Mouse (Mus musculus) testis, adult 2 months (tissue): ENCODE measurements around the gene Fam120a. TPM values are rescaled to one million over a fixed set of nuclear protein-coding genes. Genes with fewer than 3 reads are reported as not detected.
A peak's percentile ranks its signal among the peaks of the same experiment; 100 is the strongest.

Source experiments
- H3K27ac ChIP-seq: fragments of 200-500 bp; 2 replicates; pipeline ENCODE4 v1.5.1; 2012; ENCODE audit warnings: low read depth, low read length; ENCODE audit not compliant: control insufficient read depth, insufficient read depth
- H3K27me3 ChIP-seq: fragments of 200-500 bp; 2 replicates; pipeline ENCODE4 v1.6.1; 2012; ENCODE audit warnings: mild to moderate bottlenecking, low read length, moderate library complexity; ENCODE audit not compliant: control insufficient read depth, insufficient read depth
- H3K36me3 ChIP-seq: fragments of 200-500 bp; 2 replicates; pipeline ENCODE4 v1.6.1; 2012; ENCODE audit warnings: mild to moderate bottlenecking, low read length; ENCODE audit not compliant: control insufficient read depth, insufficient read depth
- H3K4me1 ChIP-seq: fragments of 200-500 bp; 2 replicates; pipeline ENCODE4 v1.6.1; 2012; ENCODE audit warnings: low read length; ENCODE audit not compliant: control insufficient read depth, insufficient read depth
- H3K4me3 ChIP-seq: fragments of 200-500 bp; 2 replicates; pipeline ENCODE4 v1.5.1; 2012; ENCODE audit warnings: low read depth, mild to moderate bottlenecking, low read length, moderate library complexity, mixed read lengths; ENCODE audit not compliant: control insufficient read depth
- CTCF ChIP-seq: fragments of 200-500 bp; IDR thresholded peaks from 2 replicates; pipeline ENCODE4 v1.5.1; 2012; ENCODE audit warnings: low read depth, mild to moderate bottlenecking, inconsistent platforms, low read length, moderate library complexity; ENCODE audit not compliant: control insufficient read depth, insufficient read depth, insufficient replicate concordance
- POLR2A ChIP-seq: fragments of 200-500 bp; IDR thresholded peaks from 2 replicates; pipeline ENCODE4 v1.6.1; 2012; ENCODE audit warnings: low read depth, mild to moderate bottlenecking, inconsistent platforms, low read length, moderate library complexity; ENCODE audit not compliant: control insufficient read depth
- polyA plus RNA-seq: library from polyadenylated mRNA; depleted of rRNA; stranded (reverse); fragments of >200 nt; gene quantifications from 2 replicates; pipeline ENCODE4 v1.2.3, GENCODE M21; 2012

Fam120a gene
- polyA plus RNA-seq, 1 experiment, result 10.8 TPM

GRCm38 (mm10) chr13:48974699-48975098, 6.9 kb upstream of the Fam120a start:
- H3K27me3 ChIP-seq, result no peaks in the 10 kb centered on the region
- no peaks in the 10 kb centered on the region for H3K36me3 ChIP-seq
- H3K4me3 ChIP-seq, result no peak overlapping the region
- no peak overlapping the region for H3K27ac ChIP-seq
- TF ChIP-seq POLR2A (no peak), CTCF (no peak)
- H3K4me1 ChIP-seq, result no peaks in the 10 kb centered on the region; the same call in 1 of the 2 replicates

GRCm38 (mm10) chr13:48974266-48974665, 6.4 kb upstream of the Fam120a start:
- no peaks in the 10 kb centered on the region for H3K27me3 ChIP-seq
- no peak overlapping the region for H3K27ac ChIP-seq
- H3K4me1 ChIP-seq, result no peaks in the 10 kb centered on the region; the same call in 1 of the 2 replicates
- H3K4me3 ChIP-seq, result no peak overlapping the region
- TF ChIP-seq CTCF (no peak), POLR2A (no peak)
- H3K36me3 ChIP-seq, result no peaks in the 10 kb centered on the region

- H3K36me3 ChIP-seq, result no peaks in the 10 kb centered on the region
- no peak overlapping the region for H3K4me3 ChIP-seq
- TF ChIP-seq CTCF, result no peak
- TF ChIP-seq POLR2A, result no peak
- H3K27me3 ChIP-seq, result no peaks in the 10 kb centered on the region
- H3K27ac ChIP-seq, result no peak overlapping the region; the same call in 1 of the 2 replicates
- H3K4me1 ChIP-seq, result no peaks in the 10 kb centered on the region; the same call in 1 of the 2 replicates
Observed at GRCm38 (mm10) chr13:48973231-48973630, 5.4 kb upstream of the Fam120a start.

- Histone ChIP-seq H3K27me3 (no peaks in the 10 kb centered on the region), H3K4me3 (no peak overlapping the region), H3K4me1 (peaks cover 11% of the 10 kb centered on the region), H3K27ac (peak overlapping the region; percentile 7), H3K36me3 (no peaks in the 10 kb centered on the region)
- no peak for TF ChIP-seq CTCF
- TF ChIP-seq POLR2A, result no peak
Observed at GRCm38 (mm10) chr13:48971033-48971432, 3.2 kb upstream of the Fam120a start.

DNA sequence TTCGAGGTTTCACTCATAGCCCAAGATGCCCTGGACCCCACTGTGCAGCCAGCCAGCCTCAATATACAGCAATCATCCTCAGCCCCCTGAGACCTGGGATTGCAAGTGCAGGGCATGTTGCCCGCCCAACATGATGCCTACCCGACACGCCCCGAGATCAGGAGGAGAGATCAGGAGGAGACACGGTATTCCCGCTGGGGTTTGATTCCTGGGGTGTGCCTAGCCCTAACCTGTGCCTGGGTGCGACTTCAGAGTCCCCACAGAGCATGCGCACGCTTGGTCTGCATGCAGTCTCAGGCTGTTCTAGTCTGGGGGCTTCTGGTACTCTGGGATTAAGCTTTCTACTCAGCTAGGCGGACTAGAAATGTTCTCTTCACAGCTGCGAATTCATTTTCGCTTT, 2.7 kb upstream of the Fam120a start:
- H3K27me3 ChIP-seq, result no peaks in the 10 kb centered on the region
- H3K4me1 ChIP-seq, result peaks cover 11% of the 10 kb centered on the region
- H3K4me3 ChIP-seq, result no peak overlapping the region
- H3K27ac ChIP-seq, result 0 out of 2 replicates have a peak overlapping the region, but pooled peaks have one; percentile 17
- no peak for TF ChIP-seq POLR2A
- TF ChIP-seq CTCF, result no peak
- H3K36me3 ChIP-seq, result no peaks in the 10 kb centered on the region

- no peaks in the 10 kb centered on the region for H3K36me3 ChIP-seq
- TF ChIP-seq POLR2A, result no peak
- TF ChIP-seq CTCF, result no peak
- H3K4me3 ChIP-seq, result peak overlapping the region; percentile 92
- no peaks in the 10 kb centered on the region for H3K27me3 ChIP-seq
- H3K27ac ChIP-seq, result peak overlapping the region; percentile 93
- peaks cover 11% of the 10 kb centered on the region for H3K4me1 ChIP-seq
Observed at GRCm38 (mm10) chr13:48968750-48969088, 902 bp upstream of the Fam120a start.

GRCm38 (mm10) chr13:48966851-48967821, 681 bp downstream of the Fam120a start:
- Histone ChIP-seq H3K4me1 (peaks cover 11% of the 10 kb centered on the region), H3K27ac (peak overlapping the region; percentile 84), H3K36me3 (no peaks in the 10 kb centered on the region), H3K27me3 (no peaks in the 10 kb centered on the region), H3K4me3 (peak overlapping the region; percentile 92)
- TF ChIP-seq POLR2A (no peak), CTCF (no peak)
